Mouse (Mus musculus): Measurements from ENCODE around the gene Slc43a3.
A peak's percentile ranks its signal among the peaks of the same experiment; 100 is the strongest.
"Not testable (repeated sequence)": the region's sequence is repeated elsewhere in the genome, so short reads cannot be mapped to it uniquely, and the experiment has no call there.

Slc43a3 gene

GRCm38 (mm10) chr2:84936474-84937429, at the start of gene Slc43a3:
Slc43a3 (plus strand) TSS chr2:84936579.
- peak; percentile 69 for DNase-seq (ENCODE audit: low spot score)

DNA sequence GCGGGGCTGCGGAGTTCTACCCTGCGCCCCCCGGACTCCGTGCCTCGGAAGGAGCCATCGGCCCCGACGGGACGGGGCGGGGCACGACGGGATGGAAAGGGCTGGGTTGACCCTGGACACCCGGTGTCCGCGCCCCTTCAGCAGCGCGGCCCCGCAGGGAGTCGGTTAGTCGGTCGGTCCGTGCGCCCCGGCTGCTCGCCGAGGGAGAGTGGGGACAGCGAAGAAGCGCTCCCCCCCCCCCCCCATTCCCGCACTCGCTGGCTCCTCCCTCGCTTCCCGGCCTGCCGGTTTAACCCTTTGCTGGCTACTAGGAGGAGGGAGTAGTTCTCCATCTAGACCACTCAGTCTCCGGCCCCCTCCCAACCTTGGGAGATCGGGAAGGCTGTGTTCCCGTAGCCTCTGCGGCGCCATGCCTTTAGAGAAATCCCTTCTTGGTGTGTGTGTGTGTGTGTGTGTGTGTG, 49.5 kb upstream of the Slc43a3 start:
- DNase-seq (ENCODE audit: low spot score), result no peak

DNA sequence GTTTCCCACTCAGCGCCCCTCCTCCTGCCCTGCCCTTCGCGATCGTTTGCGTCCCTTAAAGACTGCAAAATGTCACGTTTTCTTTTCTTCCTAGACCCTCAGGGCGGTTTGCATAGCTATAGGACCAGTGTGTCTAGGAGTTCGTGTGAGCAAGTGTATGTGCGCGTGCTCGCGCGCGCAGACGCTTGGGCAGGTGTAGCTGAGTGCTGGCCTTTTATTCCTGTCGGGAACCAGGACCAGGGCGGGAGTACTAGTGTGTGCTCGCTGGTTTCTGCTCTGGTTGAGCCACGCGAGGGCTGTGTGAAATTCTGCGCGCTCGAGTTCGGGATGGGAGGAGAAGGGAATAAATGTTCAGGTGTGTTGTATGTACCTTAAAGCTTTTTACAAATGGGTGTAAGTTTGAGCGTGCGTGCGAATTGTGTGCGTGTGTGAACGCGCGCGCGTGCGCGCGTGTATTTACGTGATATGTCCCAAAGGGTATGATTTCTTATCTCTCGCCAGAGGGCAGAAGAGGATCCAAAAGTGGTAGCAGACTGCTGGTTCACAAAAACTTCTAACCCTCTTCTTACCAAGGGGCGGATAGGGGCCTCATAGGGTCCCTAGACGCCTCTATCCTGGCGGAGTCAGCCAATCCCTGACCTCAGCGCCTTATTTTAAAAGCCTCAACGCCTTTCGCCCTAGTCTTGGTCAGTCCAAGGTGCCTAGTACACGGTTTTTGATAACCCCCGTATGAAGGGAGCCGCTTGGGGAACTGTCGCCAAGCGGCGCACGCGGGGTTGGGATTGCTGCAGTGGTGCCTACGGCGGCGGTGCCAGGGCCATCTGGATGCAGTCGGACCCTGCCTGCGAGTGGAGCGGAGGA, 48.7 kb upstream of the Slc43a3 start:
- no peak for DNase-seq (ENCODE audit: low spot score)

DNA sequence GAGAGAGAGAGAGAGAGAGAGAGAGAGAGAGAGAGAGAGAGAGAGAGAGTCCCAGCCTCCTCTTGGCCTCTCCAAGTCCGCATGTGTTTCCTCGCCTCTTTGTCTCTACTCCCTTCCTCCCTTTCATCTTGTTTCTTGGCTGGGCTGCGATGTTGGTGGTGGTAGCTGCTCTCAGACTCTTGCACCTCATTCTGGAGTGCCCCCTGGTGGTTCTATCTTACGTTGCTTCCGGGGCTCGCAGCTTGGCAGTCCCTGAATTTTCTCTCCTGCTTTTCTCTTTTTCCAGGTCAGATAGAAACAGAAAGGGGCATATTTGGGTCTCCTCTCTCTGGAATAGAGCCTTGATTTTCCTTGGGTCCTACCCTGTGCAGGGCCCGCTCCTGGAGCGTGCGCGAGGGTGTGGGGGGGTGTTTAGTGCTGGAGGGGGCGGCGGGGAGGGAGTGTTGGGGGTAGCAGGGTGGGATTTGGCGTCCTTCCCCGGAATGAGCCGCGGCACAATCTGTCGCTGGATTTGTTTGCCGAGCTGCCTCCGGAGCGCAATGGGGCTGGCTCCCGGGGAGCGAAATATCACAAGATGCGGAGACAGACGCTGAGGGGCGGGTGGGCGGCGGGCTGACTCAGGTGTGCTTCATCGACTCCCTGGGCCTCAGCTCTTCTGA, 47.6 kb upstream of the Slc43a3 start:
- peak; percentile 57 for DNase-seq (ENCODE audit: low spot score)

DNA sequence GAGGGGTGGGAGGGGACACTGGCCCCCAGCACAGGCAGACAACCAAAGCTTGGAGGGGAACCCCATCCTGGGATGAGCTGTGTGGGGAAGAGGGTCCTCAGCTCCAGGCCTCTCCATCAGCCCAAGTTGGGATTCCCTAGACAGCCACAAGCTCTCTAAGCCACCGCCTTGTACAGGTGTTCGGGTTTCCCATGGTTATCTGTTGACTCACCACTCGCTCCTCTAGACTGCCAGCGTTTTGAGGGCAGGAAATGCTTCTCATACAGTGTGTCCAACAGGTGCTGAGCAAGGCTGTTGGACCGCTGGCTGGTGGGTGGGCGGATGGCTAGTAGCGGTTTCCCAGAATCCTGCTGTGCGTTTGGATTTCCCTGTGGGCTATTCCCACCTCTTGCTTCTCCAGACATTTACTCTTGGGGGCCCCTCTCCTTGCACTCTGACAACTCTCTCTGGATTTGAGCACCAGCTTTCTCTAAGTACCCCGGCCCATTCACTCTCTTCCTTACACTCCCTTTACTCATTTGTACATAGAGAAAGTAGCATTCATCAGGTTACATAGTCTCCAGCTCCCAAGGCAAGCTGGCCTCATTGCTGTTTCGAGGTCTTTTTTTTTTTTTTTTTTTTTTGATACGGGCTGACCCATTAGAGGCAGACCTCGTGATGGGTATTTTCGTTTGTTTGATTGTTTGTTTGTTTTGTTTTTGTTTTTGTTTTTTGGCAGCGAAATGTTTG, 46.9 kb upstream of the Slc43a3 start:
- DNase-seq (ENCODE audit: low spot score), result no peak

DNA sequence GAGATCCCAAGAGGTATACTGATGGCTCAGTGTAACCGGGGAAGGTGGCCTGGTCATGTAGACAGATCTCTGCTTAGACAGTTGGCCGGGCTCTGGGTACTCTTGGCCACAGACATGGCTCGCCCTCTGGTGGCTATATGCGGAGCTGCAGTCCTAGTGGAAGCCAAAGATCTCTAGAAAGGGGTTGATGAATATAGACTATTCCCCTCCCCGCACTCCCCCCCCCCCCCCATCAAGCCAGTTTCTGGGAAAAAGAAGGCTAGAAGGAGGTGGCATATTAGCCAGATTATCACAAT, 46.4 kb upstream of the Slc43a3 start:
- DNase-seq (ENCODE audit: low spot score), result peak; percentile 75

DNA sequence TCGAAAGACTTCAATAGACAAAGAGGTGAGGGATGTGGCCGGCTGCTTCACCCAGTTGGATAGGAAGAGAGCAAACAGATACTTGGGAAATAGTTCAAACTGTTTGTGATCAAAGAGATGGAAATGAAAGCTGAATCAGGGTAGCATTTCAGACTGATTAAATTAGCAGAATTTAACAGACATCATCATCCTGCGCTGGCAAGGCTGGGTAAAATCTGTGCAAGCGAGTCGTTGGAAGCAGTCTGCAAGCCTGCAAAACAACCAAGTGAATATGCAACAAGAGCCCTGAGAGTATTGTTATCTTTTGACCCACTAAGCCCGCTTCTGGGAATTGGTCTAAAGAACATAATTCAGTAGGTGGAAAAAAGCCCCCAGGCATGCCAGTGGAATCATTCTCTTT, 43.0 kb upstream of the Slc43a3 start:
- DNase-seq (ENCODE audit: low spot score), result no peak

DNA sequence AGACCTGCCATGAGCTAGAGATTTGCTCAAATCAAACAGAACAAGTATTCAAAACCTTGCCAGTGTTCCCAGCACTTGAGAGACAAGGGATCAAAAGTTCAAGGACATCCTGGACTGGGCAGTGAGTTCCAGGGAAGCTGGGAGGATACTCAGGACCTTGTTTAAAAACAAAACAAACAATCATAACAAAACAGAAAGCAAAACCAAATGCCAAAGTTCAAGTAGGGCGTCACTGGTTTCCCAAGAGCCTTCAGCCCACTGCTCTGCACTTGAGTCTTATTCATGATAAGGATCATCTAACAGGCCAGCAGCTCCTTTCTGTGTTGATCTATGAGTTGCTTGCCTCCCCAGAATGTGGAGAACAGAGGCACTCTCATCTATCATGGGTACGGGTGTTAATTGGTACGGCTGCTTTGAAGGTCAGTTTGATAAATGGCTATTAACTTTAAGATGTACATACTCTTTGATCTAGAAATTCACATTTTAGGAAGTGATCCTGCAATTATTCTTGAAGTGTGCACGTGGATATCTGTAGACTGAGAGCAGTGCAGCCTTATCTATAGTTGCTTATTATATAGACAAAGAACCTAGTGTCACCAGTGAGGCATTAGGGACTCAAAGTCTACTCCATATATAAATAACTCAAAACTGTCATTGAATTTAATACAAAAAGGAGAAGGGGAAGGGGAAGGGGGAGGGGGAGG, 40.7 kb upstream of the Slc43a3 start:
- DNase-seq (ENCODE audit: low spot score), result no peak

DNA sequence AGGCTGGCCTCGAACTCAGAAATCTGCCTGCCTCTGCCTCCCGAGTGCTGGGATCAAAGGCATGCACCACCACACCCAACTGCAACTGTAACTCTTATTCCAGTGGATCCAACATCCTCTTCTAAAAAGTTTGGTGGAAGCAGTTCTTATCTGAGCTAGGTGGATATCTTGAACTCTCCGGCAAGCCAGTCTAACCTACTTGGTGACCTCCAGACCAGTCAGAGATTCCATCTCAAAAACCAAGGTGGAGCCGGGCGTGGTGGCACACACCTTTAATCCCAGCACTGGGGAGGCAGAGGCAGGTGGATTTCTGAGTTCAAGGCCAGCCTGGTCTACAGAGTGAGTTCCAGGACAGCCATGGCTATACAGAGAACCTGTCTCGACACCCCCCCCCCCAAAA, 39.7 kb upstream of the Slc43a3 start:
- DNase-seq (ENCODE audit: low spot score), result not testable (repeated sequence)

GRCm38 (mm10) chr2:84912722-84913121, 23.7 kb upstream of the Slc43a3 start:
- no peak for DNase-seq (ENCODE audit: low spot score)

DNA sequence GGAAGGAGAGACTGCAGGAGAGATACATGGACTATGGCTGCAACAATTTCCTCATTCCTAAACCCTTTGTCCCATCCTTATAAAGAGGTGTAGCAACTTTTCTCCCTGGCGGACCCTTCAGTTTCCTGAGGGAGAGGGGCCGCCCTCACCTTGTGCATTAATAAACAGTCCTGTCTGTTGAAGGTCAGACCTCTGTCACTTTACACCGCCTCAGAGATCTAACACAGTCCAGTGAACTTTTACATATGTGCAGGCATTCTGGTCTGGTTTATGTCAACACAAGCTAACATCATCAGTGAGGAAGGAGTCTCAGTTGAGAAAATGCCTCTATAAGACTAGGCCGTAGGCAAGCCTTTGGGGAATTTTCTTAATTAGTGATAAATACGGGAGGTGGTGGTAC, 22.5 kb upstream of the Slc43a3 start:
- DNase-seq (ENCODE audit: low spot score), result no peak

DNA sequence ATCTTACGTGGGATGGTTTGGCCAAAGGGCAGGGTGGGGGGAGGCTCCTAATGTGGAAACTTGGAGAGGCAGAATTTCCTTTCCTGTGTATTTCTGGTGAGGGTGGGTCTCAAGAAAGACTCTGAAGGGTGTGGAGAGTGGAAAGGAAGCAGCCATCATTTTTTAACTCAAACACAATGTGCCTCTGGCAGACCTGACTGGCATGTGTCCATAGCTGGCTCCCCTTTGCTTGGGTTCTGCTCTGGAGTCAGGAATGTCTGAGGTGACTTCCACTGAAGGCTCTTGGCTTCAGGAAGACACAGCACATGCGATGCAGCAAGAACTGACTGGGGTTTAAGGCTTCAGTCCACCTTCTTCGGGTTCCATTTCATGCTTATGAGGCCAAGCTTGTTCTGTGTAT, 21.0 kb upstream of the Slc43a3 start:
- no peak for DNase-seq (ENCODE audit: low spot score)

GRCm38 (mm10) chr2:84916548-84917320, 19.6 kb upstream of the Slc43a3 start:
- no peak for DNase-seq (ENCODE audit: low spot score)

GRCm38 (mm10) chr2:84918188-84918587, 18.2 kb upstream of the Slc43a3 start:
- DNase-seq (ENCODE audit: low spot score), result no peak

GRCm38 (mm10) chr2:84919601-84920108, 16.7 kb upstream of the Slc43a3 start:
- DNase-seq (ENCODE audit: low spot score), result no peak

DNA sequence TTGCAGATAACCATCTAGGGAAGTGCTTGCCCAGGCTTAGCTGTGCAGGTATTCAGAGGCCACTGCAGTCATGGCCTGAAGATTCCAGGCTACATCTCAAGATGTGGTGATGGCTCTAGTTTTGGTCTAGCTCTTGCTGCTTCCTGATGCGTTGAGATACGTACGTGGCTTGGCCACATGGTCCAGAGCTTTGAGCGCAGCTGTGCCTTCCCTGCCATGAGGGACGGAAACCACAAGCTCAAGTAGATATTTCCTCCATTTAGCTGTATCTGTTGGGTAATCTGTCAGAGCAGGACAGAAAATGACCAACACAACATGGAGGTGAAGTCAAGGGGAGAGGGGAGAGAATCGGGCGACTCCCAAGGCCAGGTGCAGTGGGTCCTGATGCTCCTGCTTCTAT, 6.2 kb upstream of the Slc43a3 start:
- DNase-seq (ENCODE audit: low spot score), result no peak

- DNase-seq (ENCODE audit: low spot score), result no peak
Measured at GRCm38 (mm10) chr2:84933992-84934648, 2.3 kb upstream of the Slc43a3 start.

DNA sequence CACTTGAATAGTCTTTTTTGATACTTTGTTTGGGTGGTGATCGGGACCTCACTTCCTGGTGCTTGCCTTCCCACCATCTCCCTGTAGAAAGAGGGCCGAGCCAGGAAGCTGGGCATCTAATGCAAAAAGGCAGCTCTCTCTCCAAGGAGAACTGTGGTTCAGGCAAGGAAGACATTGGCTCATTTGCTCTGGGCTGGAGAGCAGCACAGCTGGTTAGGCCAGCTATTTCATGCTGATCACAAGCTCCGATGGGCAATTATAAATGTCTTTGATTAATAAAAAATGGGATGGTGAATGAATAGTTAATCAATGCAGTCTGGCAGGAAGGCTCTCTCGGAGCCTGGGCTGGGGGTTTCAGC, 1.8 kb upstream of the Slc43a3 start:
- DNase-seq (ENCODE audit: low spot score), result no peak

- no peak for DNase-seq (ENCODE audit: low spot score)
Measured at GRCm38 (mm10) chr2:84935065-84935464, 1.3 kb upstream of the Slc43a3 start.
